Mouse (Mus musculus): Measurements from ENCODE around the gene Adgrd1. TPM values are rescaled to one million over a fixed set of nuclear protein-coding genes. Genes with fewer than 3 reads are reported as not detected.

Adgrd1 gene
- polyA plus RNA-seq (2012; fragmentation: generic; extraction: Trizol) = not detected

DNA sequence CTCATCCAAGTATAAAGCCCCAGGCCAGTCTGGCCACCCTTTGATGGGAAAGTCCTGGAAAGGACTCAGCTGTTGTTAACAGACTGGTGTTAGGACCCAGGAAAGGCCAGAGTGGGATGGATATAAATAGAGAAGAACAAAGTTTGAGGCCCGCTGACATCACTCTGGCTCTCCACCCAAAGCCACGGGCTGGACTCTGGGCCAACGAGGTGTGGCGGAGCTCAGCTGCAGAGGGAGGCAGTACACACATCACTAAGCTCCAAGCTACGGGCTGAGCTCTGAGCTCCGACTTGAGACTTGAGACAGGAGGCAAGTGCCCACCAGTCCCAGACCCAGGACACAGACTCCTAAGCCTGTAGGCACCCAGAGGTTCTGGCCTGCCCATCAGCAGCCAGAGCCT is at the start of gene Adgrd1:
Gene Adgrd1, plus strand, starts transcription at position 240 of the 400 bp plus-strand sequence.

Other genes starting within 250 kb of the Adgrd1 start
- not detected for gene Rimbp2, start 143.3 kb upstream of the Adgrd1 start, polyA plus RNA-seq (2012; fragmentation: generic; extraction: Trizol)
- 10 to 100 TPM in 1 of 2 experiments, 1 to 10 TPM in 1; 5.9 to 31.1 TPM for gene Stx2, start 88.2 kb upstream of the Adgrd1 start, polyA plus RNA-seq (2012; fragmentation: generic; extraction: Trizol)
- gene Ran, start 76.7 kb upstream of the Adgrd1 start, polyA plus RNA-seq (2012; fragmentation: generic; extraction: Trizol) = 100 to 1,000 TPM; 214 to 311 TPM